Mouse (Mus musculus): ENCODE measurements around the gene Zfp277.

DNA sequence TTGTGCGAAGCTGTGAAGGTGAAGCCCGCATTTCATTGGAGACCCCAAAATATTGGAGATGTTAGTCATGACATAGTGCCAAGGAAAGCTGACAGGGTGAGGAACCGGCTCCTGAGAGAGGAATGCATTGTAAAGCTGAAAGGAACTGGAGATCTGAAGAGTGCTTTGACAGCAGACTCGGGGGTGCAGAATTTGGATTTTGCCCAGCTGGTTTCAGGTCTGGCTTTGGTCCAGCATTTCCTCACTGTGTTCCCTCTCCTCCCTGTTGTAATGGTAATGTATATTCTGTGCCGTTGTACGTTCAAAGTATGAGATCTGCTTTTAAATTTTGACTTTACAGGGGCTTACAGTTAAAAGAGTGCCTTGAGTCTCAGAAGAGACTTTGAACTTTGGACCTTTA is 141.7 kb downstream of the Zfp277 start:
- TF ChIP-seq GATA1 (IDR thresholded peaks at IDR 0.05; ENCODE audit: borderline replicate concordance, low read length) (no peak), FLI1 (IDR thresholded peaks at IDR 0.05; ENCODE audit: low read length) (no peak)
